Mouse (Mus musculus): ENCODE measurements around the gene Tmem88b. TPM values are rescaled to one million over a fixed set of nuclear protein-coding genes. Genes with fewer than 3 reads are reported as not detected.

Tmem88b gene
- polyA plus RNA-seq, 1 experiment from 2014 or later, result 0.85 TPM

Small RNAs within 50 kb of the gene (microRNA-seq; reads per million reads assigned to microRNA genes)
- gene Gm27743, result not detected

Other genes starting within 250 kb of the Tmem88b start
- gene Nadk, start 223.5 kb downstream of the Tmem88b start, polyA plus RNA-seq (2015; fragmentation: Nextera tagmentation; extraction: Ambion mirVana), result 77.1 and 79.9 TPM in 2 replicates
- 14.7 and 15.5 TPM in 2 replicates for gene Slc35e2, start 184.5 kb downstream of the Tmem88b start, polyA plus RNA-seq (2015; fragmentation: Nextera tagmentation; extraction: Ambion mirVana)
- 57.2 and 58.9 TPM in 2 replicates for gene Cdk11b, start 161.0 kb downstream of the Tmem88b start, polyA plus RNA-seq (2015; fragmentation: Nextera tagmentation; extraction: Ambion mirVana)
- gene Gm10563, start 140.5 kb downstream of the Tmem88b start, polyA plus RNA-seq (2015; fragmentation: Nextera tagmentation; extraction: Ambion mirVana), result not detected in 2 replicates
- gene Mmp23, start 132.5 kb downstream of the Tmem88b start, polyA plus RNA-seq (2015; fragmentation: Nextera tagmentation; extraction: Ambion mirVana), result 3.1 and 4.6 TPM in 2 replicates
- gene Mib2, start 116.7 kb downstream of the Tmem88b start, polyA plus RNA-seq (2015; fragmentation: Nextera tagmentation; extraction: Ambion mirVana), result 57.3 and 60.9 TPM in 2 replicates
- 11.4 and 12.2 TPM in 2 replicates for gene Fndc10, start 91.5 kb downstream of the Tmem88b start, polyA plus RNA-seq (2015; fragmentation: Nextera tagmentation; extraction: Ambion mirVana)
- gene Ssu72, start 81.1 kb downstream of the Tmem88b start, polyA plus RNA-seq (2015; fragmentation: Nextera tagmentation; extraction: Ambion mirVana), result 151 and 153 TPM in 2 replicates
- gene Tmem240, start 51.1 kb downstream of the Tmem88b start, polyA plus RNA-seq (2015; fragmentation: Nextera tagmentation; extraction: Ambion mirVana), result 22.0 and 25.3 TPM in 2 replicates
- 87.9 and 93.2 TPM in 2 replicates for gene Atad3a, start 24.8 kb downstream of the Tmem88b start, polyA plus RNA-seq (2015; fragmentation: Nextera tagmentation; extraction: Ambion mirVana)
- gene Vwa1, start 11.2 kb downstream of the Tmem88b start, polyA plus RNA-seq (2015; fragmentation: Nextera tagmentation; extraction: Ambion mirVana), result 31.0 and 31.5 TPM in 2 replicates
- gene Ankrd65, start 4.6 kb upstream of the Tmem88b start, polyA plus RNA-seq (2015; fragmentation: Nextera tagmentation; extraction: Ambion mirVana), result not detected in 2 replicates
- gene Mrpl20, start 17.0 kb upstream of the Tmem88b start, polyA plus RNA-seq (2015; fragmentation: Nextera tagmentation; extraction: Ambion mirVana), result 243 and 257 TPM in 2 replicates
- 148 and 154 TPM in 2 replicates for gene Ccnl2, start 26.6 kb upstream of the Tmem88b start, polyA plus RNA-seq (2015; fragmentation: Nextera tagmentation; extraction: Ambion mirVana)
- gene Aurkaip1, start 45.4 kb upstream of the Tmem88b start, polyA plus RNA-seq (2015; fragmentation: Nextera tagmentation; extraction: Ambion mirVana), result 131 and 134 TPM in 2 replicates
- 16.9 and 21.1 TPM in 2 replicates for gene Mxra8, start 53.8 kb upstream of the Tmem88b start, polyA plus RNA-seq (2015; fragmentation: Nextera tagmentation; extraction: Ambion mirVana)
- gene Dvl1, start 61.5 kb upstream of the Tmem88b start, polyA plus RNA-seq (2015; fragmentation: Nextera tagmentation; extraction: Ambion mirVana), result 10.3 and 11.0 TPM in 2 replicates
- gene Tas1r3, start 77.5 kb upstream of the Tmem88b start, polyA plus RNA-seq (2015; fragmentation: Nextera tagmentation; extraction: Ambion mirVana), result 0.29 and 0.58 TPM in 2 replicates
- gene Cptp, start 83.6 kb upstream of the Tmem88b start, polyA plus RNA-seq (2015; fragmentation: Nextera tagmentation; extraction: Ambion mirVana), result 25.1 and 28.1 TPM in 2 replicates
- 75.7 and 78.7 TPM in 2 replicates for gene Ints11, start 83.7 kb upstream of the Tmem88b start, polyA plus RNA-seq (2015; fragmentation: Nextera tagmentation; extraction: Ambion mirVana)
- 56.3 and 63.9 TPM in 2 replicates for gene Pusl1, start 105.9 kb upstream of the Tmem88b start, polyA plus RNA-seq (2015; fragmentation: Nextera tagmentation; extraction: Ambion mirVana)
- 77.4 and 78.1 TPM in 2 replicates for gene Acap3, start 105.9 kb upstream of the Tmem88b start, polyA plus RNA-seq (2015; fragmentation: Nextera tagmentation; extraction: Ambion mirVana)
- 109 and 110 TPM in 2 replicates for gene Ube2j2, start 158.0 kb upstream of the Tmem88b start, polyA plus RNA-seq (2015; fragmentation: Nextera tagmentation; extraction: Ambion mirVana)
- gene C1qtnf12, start 176.4 kb upstream of the Tmem88b start, polyA plus RNA-seq (2015; fragmentation: Nextera tagmentation; extraction: Ambion mirVana), result 6.6 and 7.8 TPM in 2 replicates
- 37.8 and 41.0 TPM in 2 replicates for gene B3galt6, start 206.8 kb upstream of the Tmem88b start, polyA plus RNA-seq (2015; fragmentation: Nextera tagmentation; extraction: Ambion mirVana)
- 112 and 114 TPM in 2 replicates for gene Sdf4, start 207.0 kb upstream of the Tmem88b start, polyA plus RNA-seq (2015; fragmentation: Nextera tagmentation; extraction: Ambion mirVana)
- gene Tnfrsf4, start 228.0 kb upstream of the Tmem88b start, polyA plus RNA-seq (2015; fragmentation: Nextera tagmentation; extraction: Ambion mirVana), result 0.91 TPM in 1 of 2 replicates, not detected in the other
- 2.0 and 2.4 TPM in 2 replicates for gene Tnfrsf18, start 240.3 kb upstream of the Tmem88b start, polyA plus RNA-seq (2015; fragmentation: Nextera tagmentation; extraction: Ambion mirVana)